Mouse (Mus musculus) liver, postnatal 0 days (tissue): ENCODE data around the gene Sox13. TPM values are rescaled to one million over a fixed set of nuclear protein-coding genes. Genes with fewer than 3 reads are reported as not detected.
"Not testable (repeated sequence)": the region's sequence is repeated elsewhere in the genome, so short reads cannot be mapped to it uniquely, and the experiment has no call there.

ENCODE experiments used
- ATAC-seq: fragments of 200-750 bp; cut with Nextera tagmentation; 2 replicates; pipeline ENCODE4 v1.8.0; 2017; ENCODE audit warnings: mild to moderate bottlenecking, moderate library complexity
- DNase-seq: peaks from one replicate; pipeline ENCODE4 v3.0.0-alpha.2; 2016
- H3K27ac ChIP-seq: fragments of 300-500 bp; sonication (generic); 2 replicates; pipeline ENCODE4 v1.5.1; 2014; ENCODE audit warnings: antibody characterized with exemption, moderate library complexity, mild to moderate bottlenecking, low read depth
- H3K27me3 ChIP-seq: fragments of 300-500 bp; sonication (generic); 2 replicates; pipeline ENCODE4 v1.6.1; 2014; ENCODE audit warnings: low read length, control low read depth, mixed read lengths; ENCODE audit not compliant: insufficient read depth
- H3K36me3 ChIP-seq: fragments of 300-500 bp; sonication (generic); replicated peaks from 2 replicates; pipeline ENCODE4 v1.6.1; 2014; ENCODE audit warnings: mild to moderate bottlenecking, control low read depth, low read length, moderate library complexity, mixed read lengths; ENCODE audit not compliant: insufficient read depth
- H3K4me1 ChIP-seq: fragments of 300-500 bp; sonication (generic); 2 replicates; pipeline ENCODE4 v1.6.1; 2014; ENCODE audit warnings: antibody characterized with exemption, mild to moderate bottlenecking, control low read depth; ENCODE audit not compliant: insufficient read depth
- H3K4me2 ChIP-seq: fragments of 300-500 bp; sonication (generic); 2 replicates; pipeline ENCODE4 v1.6.1; 2014; ENCODE audit warnings: low read depth, mild to moderate bottlenecking, low read length, moderate library complexity, mixed read lengths
- H3K4me3 ChIP-seq: fragments of 300-500 bp; sonication (generic); 2 replicates; pipeline ENCODE4 v1.5.1; 2014; ENCODE audit warnings: low read depth, low read length
- H3K9ac ChIP-seq: fragments of 300-500 bp; sonication (generic); replicated peaks from 2 replicates; pipeline ENCODE4 v1.6.1; 2014; ENCODE audit warnings: mild to moderate bottlenecking, moderate library complexity
- H3K9me3 ChIP-seq: fragments of 300-500 bp; sonication (generic); 2 replicates; pipeline ENCODE4 v1.6.1; 2016; ENCODE audit warnings: mild to moderate bottlenecking, control low read depth, low read length, mixed read lengths
- CTCF ChIP-seq: sonication (generic); IDR thresholded peaks from 2 replicates; pipeline ENCODE4 v1.5.1; 2016; ENCODE audit warnings: antibody characterized with exemption, low read depth
- EP300 ChIP-seq: IDR thresholded peaks from 2 replicates; pipeline ENCODE4 v1.6.1; 2016; ENCODE audit warnings: antibody characterized with exemption, low read depth, mild to moderate bottlenecking
- WGBS: fragments of 180-500 bp; shearing (Covaris S2); extraction: QIAGEN DNeasy Blood & Tissue Kit; methylation state at CpG from one replicate; pipeline ENCODE4 v1.1.7; 2014; ENCODE audit not compliant: insufficient replicate concordance; 5-methylcytosine and 5-hydroxymethylcytosine counted together
- polyA plus RNA-seq: library from polyadenylated mRNA; unstranded; fragments of >200 nt; fragmentation: Nextera tagmentation; extraction: Ambion mirVana; gene quantifications from 2 replicates; pipeline ENCODE4 v1.2.1, GENCODE M21; 2015

Gene Sox13
- polyA plus RNA-seq, 1 experiment from 2014 or later = 1.3 TPM

- H3K4me1 ChIP-seq = peaks cover 13% of the 10 kb centered on the region
- H3K36me3 ChIP-seq = no peaks in the 10 kb centered on the region
- H3K4me3 ChIP-seq = no peak overlapping the region
- DNase-seq (no peak), ATAC-seq (no peak)
- H3K27me3 ChIP-seq = no peaks in the 10 kb centered on the region
- H3K27ac ChIP-seq = no peak overlapping the region
- WGBS = 83% methylated on average over 2 of the region's 2 CpGs
- H3K4me2 ChIP-seq = no peak overlapping the region
- H3K9me3 ChIP-seq = no peaks in the 10 kb centered on the region
- H3K9ac ChIP-seq = no peak overlapping the region
- TF ChIP-seq EP300 = no peak
- TF ChIP-seq CTCF = no peak
Observed at GRCm38 (mm10) chr1:133344357-133344756, 79.8 kb downstream of the Sox13 start.

- WGBS = 58% methylated on average over 1 of the region's 1 CpGs
- not testable (repeated sequence) for ATAC-seq, H3K4me1 ChIP-seq, H3K4me3 ChIP-seq, H3K36me3 ChIP-seq, H3K27me3 ChIP-seq, H3K9ac ChIP-seq, DNase-seq, H3K4me2 ChIP-seq, H3K9me3 ChIP-seq, H3K27ac ChIP-seq
Observed at GRCm38 (mm10) chr1:133340403-133340802, 83.8 kb downstream of the Sox13 start.

- Histone ChIP-seq H3K4me2 (no peak overlapping the region), H3K36me3 (no peaks in the 10 kb centered on the region), H3K4me1 (peaks cover 7% of the 10 kb centered on the region; the same call in 1 of the 2 replicates), H3K27ac (no peak overlapping the region), H3K9ac (no peak overlapping the region), H3K4me3 (no peak overlapping the region), H3K27me3 (peaks cover 9% of the 10 kb centered on the region), H3K9me3 (no peaks in the 10 kb centered on the region)
- DNase-seq (no peak), ATAC-seq (no peak)
- 66% methylated on average over 6 of the region's 6 CpGs for WGBS
- TF ChIP-seq CTCF (no peak), EP300 (no peak)
Observed at GRCm38 (mm10) chr1:133333937-133334336, 90.2 kb downstream of the Sox13 start.

GRCm38 (mm10) chr1:133332656-133333430 lies 91.3 kb downstream of the Sox13 start:
- H3K4me2 ChIP-seq = no peak overlapping the region
- H3K9me3 ChIP-seq = no peaks in the 10 kb centered on the region
- WGBS = 83% methylated on average over 11 of the region's 11 CpGs
- H3K36me3 ChIP-seq = no peaks in the 10 kb centered on the region
- TF ChIP-seq EP300 (no peak), CTCF (no peak)
- ATAC-seq (no peak), DNase-seq (no peak)
- H3K27me3 ChIP-seq = peaks cover 12% of the 10 kb centered on the region
- no peak overlapping the region for H3K9ac ChIP-seq
- H3K27ac ChIP-seq = no peak overlapping the region
- H3K4me3 ChIP-seq = no peak overlapping the region
- peaks cover 9% of the 10 kb centered on the region; the same call in 1 of the 2 replicates for H3K4me1 ChIP-seq

Other genes starting within 250 kb of the Sox13 start
- gene Golt1a, start 114.6 kb downstream of the Sox13 start, polyA plus RNA-seq = 30.8 and 41.9 TPM in 2 replicates
- gene Kiss1, start 102.5 kb downstream of the Sox13 start, polyA plus RNA-seq = not detected in 2 replicates
- 0.64 and 0.88 TPM in 2 replicates for gene Ren1, start 73.9 kb downstream of the Sox13 start, polyA plus RNA-seq
- 39.5 and 39.6 TPM in 2 replicates for gene Etnk2, start 60.8 kb downstream of the Sox13 start, polyA plus RNA-seq
- gene Snrpe, start 185.9 kb upstream of the Sox13 start, polyA plus RNA-seq = 302 and 306 TPM in 2 replicates
- 0.08 and 0.09 TPM in 2 replicates for gene Zbed6, start 236.5 kb upstream of the Sox13 start, polyA plus RNA-seq
- 1.0 and 1.3 TPM in 2 replicates for gene Gm38394, start 236.9 kb upstream of the Sox13 start, polyA plus RNA-seq